ENCODE assay signal across 8 mouse cellular contexts in the genomic region with DNA sequence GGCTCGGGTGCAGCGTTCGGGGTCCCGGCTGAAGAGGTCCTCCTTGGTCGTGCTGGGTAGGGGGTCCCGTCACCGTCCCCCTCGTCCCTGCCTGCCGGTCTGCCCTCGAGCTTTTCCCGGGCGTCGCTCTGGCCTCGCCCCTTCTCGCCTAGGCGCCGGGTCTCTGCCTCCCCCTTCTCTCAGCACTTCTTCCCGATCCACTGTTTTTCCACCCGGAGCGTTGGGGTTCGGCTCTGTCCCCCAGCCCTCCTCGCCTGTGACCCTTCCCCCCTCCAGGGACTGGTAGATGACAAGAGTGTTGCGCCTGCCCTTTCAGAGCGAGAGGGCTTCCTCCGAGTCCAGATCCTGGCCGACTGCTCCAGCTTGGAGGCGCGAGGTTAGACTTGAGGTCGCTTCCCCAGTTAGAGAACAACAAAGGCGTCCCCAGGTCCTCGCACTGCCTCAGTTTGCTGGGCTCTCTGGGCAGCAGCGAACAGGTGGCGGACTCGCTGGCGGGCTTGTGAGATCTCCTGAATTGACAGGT. TPM values are rescaled to one million over a fixed set of nuclear protein-coding genes. Genes with fewer than 3 reads are reported as not detected.
A peak's percentile ranks its signal among the peaks of the same experiment; 100 is the strongest.
DNase-seq lines count a peak whose midpoint lies in the region; ATAC-seq and TF ChIP-seq lines count a peak whose summit lies in the region.

No protein-coding gene starts in this region.

- peak; percentile 46 for DNase-seq in embryo, embryonic 10 days (ENCODE audit: low spot score)
- DNase-seq in embryo, embryonic 9.5 days (ENCODE audit: extremely low spot score), result no peak
- DNase-seq in thymus, adult 2 months, result peak; percentile 37
- DNase-seq in thymus, postnatal 25 days, result no peak
- DNase-seq in limb, embryonic 14.5 days (ENCODE audit: low spot score), result no peak
- peak; percentile 16 for DNase-seq in midbrain, postnatal 0 days (ENCODE audit: low spot score)
- no peak for DNase-seq in urinary bladder, postnatal 4 days (ENCODE audit: low spot score in 2 of 2)

- WGBS in thymus, adult 2 months, result under 1% methylated on average over 35 of the region's 35 CpGs
- WGBS in forebrain, embryonic 15.5 days, result 0% methylated on average over 35 of the region's 35 CpGs
- under 1% methylated on average over 33 of the region's 35 CpGs for WGBS in limb, embryonic 14.5 days
- under 1% methylated on average over 35 of the region's 35 CpGs for WGBS in midbrain, postnatal 0 days

- peak overlapping the region; percentile 69 for H3K4me3 ChIP-seq in thymus, adult 2 months (ENCODE audit: control insufficient read depth, insufficient read depth, low read length)
- peak overlapping the region; percentile 78 for H3K4me3 ChIP-seq in forebrain, embryonic 15.5 days
- peak overlapping the region; percentile 88 for H3K4me3 ChIP-seq in limb, embryonic 14.5 days (replicated peaks; ENCODE audit: low read length)
- peak overlapping the region; percentile 95 for H3K4me3 ChIP-seq in midbrain, postnatal 0 days (ENCODE audit: low read depth, low read length)

- H3K4me1 ChIP-seq in thymus, adult 2 months (replicated peaks; ENCODE audit: control insufficient read depth, insufficient read depth, low read length), result peaks cover 2% of the 10 kb centered on the region; the same call in 1 of the 2 replicates
- peaks cover 18% of the 10 kb centered on the region for H3K4me1 ChIP-seq in forebrain, embryonic 15.5 days
- H3K4me1 ChIP-seq in limb, embryonic 14.5 days (ENCODE audit: control insufficient read depth, insufficient read depth, low read length), result no peaks in the 10 kb centered on the region
- 0 out of 2 replicates have a peak, but pooled peaks cover 3% of the 10 kb centered on the region for H3K4me1 ChIP-seq in midbrain, postnatal 0 days (ENCODE audit: insufficient read depth, low read length)

- peak; percentile 60; the same call in 1 of the 2 replicates for ATAC-seq in forebrain, embryonic 15.5 days (replicated peaks)
- ATAC-seq in limb, embryonic 14.5 days (ENCODE audit: low FRiP score, low read depth), result peak; percentile 69
- ATAC-seq in midbrain, postnatal 0 days (ENCODE audit: low FRiP score), result peak; percentile 69; the same call in 1 of the 2 replicates

- TF ChIP-seq CTCF in thymus, adult 2 months (IDR thresholded peaks at IDR 0.05; ENCODE audit: borderline replicate concordance, control insufficient read depth, extremely low read depth, insufficient read depth, low read length, poor library complexity), result no peak
- TF ChIP-seq CTCF in midbrain, postnatal 0 days (IDR thresholded peaks at IDR 0.05), result no peak

- no peaks in the 10 kb centered on the region for H3K36me3 ChIP-seq in thymus, adult 2 months (ENCODE audit: control insufficient read depth, insufficient read depth, low read length)
- H3K36me3 ChIP-seq in forebrain, embryonic 15.5 days, result no peaks in the 10 kb centered on the region
- no peaks in the 10 kb centered on the region; the same call in 1 of the 2 replicates for H3K36me3 ChIP-seq in limb, embryonic 14.5 days (ENCODE audit: control insufficient read depth, insufficient read depth, low read length)
- 0 out of 2 replicates have a peak, but pooled peaks cover 4% of the 10 kb centered on the region for H3K36me3 ChIP-seq in midbrain, postnatal 0 days (ENCODE audit: insufficient read depth, low read length)

- 0 out of 2 replicates have a peak, but pooled peaks have one; percentile 2 for TF ChIP-seq POLR2A in thymus, adult 2 months (IDR thresholded peaks at IDR 0.05; ENCODE audit: control insufficient read depth, extremely low read depth, insufficient read depth, low read length, poor library complexity)
- no peak for TF ChIP-seq POLR2A in limb, embryonic 14.5 days (IDR thresholded peaks at IDR 0.05; ENCODE audit: borderline replicate concordance, extremely low read depth, insufficient read depth, insufficient read length)

- no peak overlapping the region for H3K27ac ChIP-seq in thymus, adult 2 months (ENCODE audit: control insufficient read depth, insufficient read depth, low read length)
- peak overlapping the region; percentile 82 for H3K27ac ChIP-seq in forebrain, embryonic 15.5 days (replicated peaks)
- H3K27ac ChIP-seq in limb, embryonic 14.5 days (replicated peaks; ENCODE audit: low read depth, low read length), result peak overlapping the region; percentile 74
- peak overlapping the region; percentile 76 for H3K27ac ChIP-seq in midbrain, postnatal 0 days (ENCODE audit: low read depth, low read length)

- H3K9ac ChIP-seq in forebrain, embryonic 15.5 days (replicated peaks), result peak overlapping the region; percentile 77
- H3K9ac ChIP-seq in limb, embryonic 14.5 days (ENCODE audit: low read depth, low read length, severe bottlenecking), result peak overlapping the region; percentile 86
- H3K9ac ChIP-seq in midbrain, postnatal 0 days (replicated peaks; ENCODE audit: low read length, poor library complexity, severe bottlenecking), result peak overlapping the region; percentile 79

- no peaks in the 10 kb centered on the region for H3K9me3 ChIP-seq in forebrain, embryonic 15.5 days
- H3K9me3 ChIP-seq in limb, embryonic 14.5 days (ENCODE audit: control insufficient read depth, low read length), result no peaks in the 10 kb centered on the region
- H3K9me3 ChIP-seq in midbrain, postnatal 0 days (ENCODE audit: low read length), result no peaks in the 10 kb centered on the region

- peak overlapping the region; percentile 84 for H3K4me2 ChIP-seq in forebrain, embryonic 15.5 days (replicated peaks)
- peak overlapping the region; percentile 82 for H3K4me2 ChIP-seq in limb, embryonic 14.5 days (replicated peaks; ENCODE audit: low read depth, low read length, severe bottlenecking)
- H3K4me2 ChIP-seq in midbrain, postnatal 0 days (ENCODE audit: low read depth, low read length, poor library complexity, severe bottlenecking), result peak overlapping the region; percentile 95

- H3K27me3 ChIP-seq in thymus, adult 2 months (ENCODE audit: control insufficient read depth, insufficient read depth, low read length), result no peaks in the 10 kb centered on the region
- no peaks in the 10 kb centered on the region for H3K27me3 ChIP-seq in forebrain, embryonic 15.5 days
- H3K27me3 ChIP-seq in limb, embryonic 14.5 days (ENCODE audit: control insufficient read depth, insufficient read depth, low read length), result no peaks in the 10 kb centered on the region
- no peaks in the 10 kb centered on the region for H3K27me3 ChIP-seq in midbrain, postnatal 0 days (ENCODE audit: insufficient read depth, low read length)

RNA-seq across cellular contexts. Expression of gene Eya3, which starts 0.5 kb away (rescaled TPM):
- polyA plus RNA-seq in thymus, adult 2 months (2012; rRNA removed), result 58.6 and 63.6 TPM in 2 replicates
- polyA plus RNA-seq in forebrain, embryonic 15.5 days (2015; fragmentation: Nextera tagmentation; extraction: Ambion mirVana), result 17.8 and 19.7 TPM in 2 replicates
- 42.0 and 45.1 TPM in 2 replicates for polyA plus RNA-seq in limb, embryonic 14.5 days (2012; rRNA removed)
- polyA plus RNA-seq in limb, embryonic 14.5 days (2014; fragmentation: Nextera tagmentation; extraction: Ambion mirVana), result 23.7 and 24.3 TPM in 2 replicates
- total RNA-seq in midbrain, postnatal 0 days (2014; rRNA removed), result 15.7 and 25.8 TPM in 2 replicates
- polyA plus RNA-seq in midbrain, postnatal 0 days (2015; fragmentation: Nextera tagmentation; extraction: Ambion mirVana), result 4.5 and 5.1 TPM in 2 replicates

Comparison
In these comparisons a context has a peak if more than half of its experiments do, and no peak if none do; other contexts are left out.
1. DNase-seq: peak in embryo, embryonic 10 days (single experiment), thymus, adult 2 months (single experiment) and midbrain, postnatal 0 days (single experiment); none in embryo, embryonic 9.5 days (single experiment), thymus, postnatal 25 days (single experiment), limb, embryonic 14.5 days (single experiment) and urinary bladder, postnatal 4 days (0 of 2).
2. Peak in every context shown above with its lines, with median percentiles within 50 percentile points of each other: H3K4me3 ChIP-seq, ATAC-seq, H3K4me2 ChIP-seq and H3K9ac ChIP-seq.